Mouse (Mus musculus) splenic B cell, adult 2 months (primary cell): ENCODE measurements around the gene Dctn1.

ENCODE experiments used
- DNase-seq: peaks from one replicate; pipeline ENCODE4 v3.0.0-alpha.2; 2011; ENCODE audit warnings: low read depth, low spot score
- H3K27me3 ChIP-seq: 2 replicates; pipeline ENCODE4 v1.6.1; 2012; ENCODE audit warnings: mild to moderate bottlenecking, low read length, moderate library complexity, mixed read lengths; ENCODE audit not compliant: control insufficient read depth, poor library complexity, insufficient read depth, severe bottlenecking
- H3K36me3 ChIP-seq: 2 replicates; pipeline ENCODE4 v1.6.1; 2012; ENCODE audit warnings: mild to moderate bottlenecking, low read length, moderate library complexity, mixed read lengths; ENCODE audit not compliant: control insufficient read depth, poor library complexity, insufficient read depth, severe bottlenecking

Dctn1 gene

DNA sequence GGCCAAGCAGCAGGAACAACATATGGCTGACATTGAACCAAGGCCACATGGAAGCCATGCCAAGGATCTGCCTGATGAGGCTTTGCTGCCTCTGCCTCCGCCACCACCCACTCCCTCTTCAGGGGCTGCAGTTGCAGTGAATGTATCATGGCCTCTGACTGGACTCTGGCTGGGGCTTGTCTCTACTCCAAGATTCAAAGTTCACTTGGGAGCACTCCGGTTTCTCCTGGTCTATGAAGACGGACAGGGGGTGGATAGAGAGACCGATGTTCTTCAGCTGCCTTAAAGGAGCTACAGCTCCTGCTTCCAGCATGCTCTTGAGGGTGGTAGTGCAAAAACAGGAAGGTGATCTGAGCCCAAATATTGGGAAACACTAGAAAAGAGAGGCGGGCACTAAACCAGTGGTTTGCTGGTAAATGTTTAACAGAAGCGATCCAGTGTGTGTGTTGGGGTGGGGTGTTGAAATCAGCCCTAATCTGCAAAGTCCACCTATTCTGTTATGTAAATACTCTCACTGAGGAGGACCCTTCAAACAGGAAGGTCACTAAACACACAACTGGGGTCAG is 34.2 kb upstream of the Dctn1 start:
- H3K27me3 ChIP-seq = peaks cover 2% of the 10 kb centered on the region; the same call in 1 of the 2 replicates
- no peak for DNase-seq
- no peaks in the 10 kb centered on the region for H3K36me3 ChIP-seq

DNA sequence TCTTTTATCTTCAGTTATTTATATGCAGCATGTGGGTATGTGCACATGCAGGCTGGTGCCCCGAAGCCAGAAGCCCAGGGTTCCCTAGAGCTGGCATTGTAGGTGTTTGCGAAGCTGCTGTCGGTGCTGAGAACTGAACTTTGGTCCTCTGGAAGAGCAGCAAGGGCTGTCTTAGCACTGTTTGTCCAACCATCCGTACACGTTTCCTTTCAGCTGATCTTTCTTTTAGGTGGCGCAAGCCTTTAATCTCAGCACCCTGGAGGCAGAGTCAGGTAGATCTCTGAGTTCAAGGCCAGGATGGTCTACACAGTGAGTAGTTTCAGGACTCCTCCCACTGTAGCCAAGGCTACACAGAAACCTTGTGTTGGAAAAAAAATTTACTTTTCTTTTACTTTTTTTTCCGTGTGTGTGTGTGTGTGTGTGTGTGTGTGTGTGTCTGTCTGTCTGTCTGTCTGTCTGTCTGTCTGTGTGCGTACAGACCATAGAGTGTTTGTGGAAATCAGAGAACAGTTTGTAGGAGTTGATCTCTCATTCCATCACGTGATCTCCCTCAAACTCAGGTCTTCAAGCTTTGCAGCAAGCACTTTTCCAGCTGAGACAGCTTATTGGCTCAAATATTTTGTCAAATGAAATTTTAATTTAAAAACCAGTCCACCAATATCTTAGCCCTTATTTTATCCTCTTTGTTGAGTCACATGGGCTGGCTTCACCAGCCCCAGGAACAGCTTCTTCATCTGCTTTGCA is 33.4 kb upstream of the Dctn1 start:
- Histone ChIP-seq H3K27me3 (peaks cover 2% of the 10 kb centered on the region; the same call in 1 of the 2 replicates), H3K36me3 (no peaks in the 10 kb centered on the region)
- DNase-seq = no peak

DNA sequence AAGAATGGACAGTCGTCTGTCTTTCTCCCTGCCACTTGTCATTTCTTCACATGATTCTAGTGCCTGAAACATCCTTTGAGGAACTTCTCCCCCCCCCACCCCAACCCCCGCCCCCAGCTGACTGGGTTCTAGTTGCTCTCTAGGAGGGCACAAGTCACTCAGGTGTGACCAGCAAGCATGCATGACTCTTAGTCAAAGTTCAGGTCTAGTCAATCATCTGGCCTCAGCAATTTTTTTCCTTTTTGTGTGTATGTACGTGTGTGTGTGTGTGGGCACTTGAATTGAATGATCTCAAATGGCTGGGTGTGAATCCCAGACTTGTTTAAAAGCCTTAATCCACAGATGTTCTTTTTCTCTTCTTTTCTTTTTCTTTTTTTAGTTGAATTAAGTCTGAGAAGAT is 31.5 kb upstream of the Dctn1 start:
- H3K36me3 ChIP-seq = no peaks in the 10 kb centered on the region

DNA sequence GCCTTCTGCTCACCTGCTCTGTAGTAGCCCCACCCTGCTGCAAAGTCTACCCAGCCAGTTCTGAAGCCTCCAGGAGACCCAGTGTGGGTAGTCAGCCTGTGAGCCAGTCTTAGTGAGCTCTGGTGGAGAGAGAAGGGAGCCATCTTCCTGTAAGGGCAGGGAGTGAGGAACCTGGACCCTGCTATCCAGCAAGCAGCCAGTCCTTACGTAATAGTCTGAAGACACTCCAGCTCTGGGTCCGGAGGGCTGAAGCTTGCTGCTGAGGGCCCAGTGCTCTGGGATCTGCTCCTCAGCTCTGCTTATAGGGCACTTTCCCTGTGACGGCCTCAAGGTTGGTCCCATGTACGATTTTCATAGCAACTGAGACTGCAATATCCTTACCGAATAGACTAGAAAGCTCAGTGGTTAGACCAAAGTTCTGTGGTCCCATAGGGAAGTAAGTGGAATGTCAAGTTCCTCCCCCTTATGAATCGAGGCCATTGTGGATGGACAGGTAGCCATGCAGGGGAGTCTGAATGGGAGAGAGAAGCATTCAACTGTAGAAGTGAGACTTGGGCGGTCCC is 30.7 kb upstream of the Dctn1 start, which contains the start of gene Rtkn:
Gene Rtkn (plus strand): TSS at position 513 of the 563 bp plus-strand sequence.
- Histone ChIP-seq H3K36me3 (no peaks in the 10 kb centered on the region), H3K27me3 (peaks cover 2% of the 10 kb centered on the region)
- no peak for DNase-seq

More for the DNA sequence above, 31.5 kb upstream of the Dctn1 start:
- DNase-seq = no peak
- H3K27me3 ChIP-seq = peaks cover 2% of the 10 kb centered on the region

DNA sequence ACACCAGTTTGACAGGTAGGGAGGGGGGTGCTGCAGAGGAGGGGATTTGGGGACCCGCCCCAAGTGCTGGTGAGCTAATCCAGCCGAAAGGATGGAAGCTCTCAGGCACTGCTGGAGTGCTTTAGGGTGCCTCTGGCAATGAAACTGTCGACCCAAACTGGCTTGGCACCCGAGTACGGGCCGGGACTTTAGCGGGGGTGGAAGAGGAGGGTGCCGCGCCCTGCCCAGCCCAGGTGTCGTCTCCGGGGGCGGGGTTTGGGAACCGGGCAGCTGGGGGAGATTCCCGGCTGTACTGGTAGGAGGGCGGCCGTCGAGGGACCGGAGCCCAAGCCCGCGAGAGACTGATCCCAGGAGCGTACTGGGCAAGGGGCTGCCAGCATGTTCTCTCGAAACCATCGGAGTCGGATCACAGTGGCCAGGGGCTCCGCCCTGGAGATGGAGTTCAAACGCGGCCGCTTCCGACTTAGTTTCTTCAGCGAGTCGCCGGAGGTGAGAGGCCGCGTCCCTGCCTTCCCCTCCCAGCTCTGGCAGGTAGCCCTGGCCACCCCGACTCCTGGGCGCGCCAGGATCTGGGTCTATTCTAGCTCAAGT is 30.1 kb upstream of the Dctn1 start:
- DNase-seq = no peak
- H3K27me3 ChIP-seq = peaks cover 2% of the 10 kb centered on the region
- no peaks in the 10 kb centered on the region for H3K36me3 ChIP-seq

DNA sequence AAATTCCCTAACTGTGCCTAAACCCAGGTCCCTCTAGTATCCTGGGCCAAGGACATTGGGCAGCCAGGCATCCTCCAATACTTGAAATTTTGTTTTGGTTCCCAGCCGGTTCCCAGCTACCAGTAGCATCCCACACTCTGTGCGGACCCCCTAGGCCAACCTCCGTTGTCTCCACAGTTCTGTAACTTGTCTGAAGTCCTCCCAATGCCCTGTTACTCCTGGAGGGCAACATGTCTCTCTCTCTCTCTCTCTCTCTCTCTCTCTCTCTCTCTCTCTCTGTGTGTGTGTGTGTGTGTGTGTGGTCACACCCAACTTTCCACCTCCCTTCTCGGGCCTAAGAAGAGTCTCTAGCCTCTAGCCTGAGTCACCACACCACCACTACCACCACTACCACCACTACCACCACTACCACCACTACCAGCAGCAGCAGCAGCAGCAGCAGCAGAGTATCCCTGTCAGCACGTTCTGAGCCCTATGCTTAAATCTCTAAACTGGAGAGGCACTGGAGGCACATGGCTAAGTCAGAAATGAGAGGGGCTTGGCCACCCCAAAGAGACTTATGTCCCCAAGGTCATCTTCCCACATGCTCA is 29.3 kb upstream of the Dctn1 start:
- Histone ChIP-seq H3K27me3 (peaks cover 2% of the 10 kb centered on the region), H3K36me3 (no peaks in the 10 kb centered on the region)
- DNase-seq = no peak

DNA sequence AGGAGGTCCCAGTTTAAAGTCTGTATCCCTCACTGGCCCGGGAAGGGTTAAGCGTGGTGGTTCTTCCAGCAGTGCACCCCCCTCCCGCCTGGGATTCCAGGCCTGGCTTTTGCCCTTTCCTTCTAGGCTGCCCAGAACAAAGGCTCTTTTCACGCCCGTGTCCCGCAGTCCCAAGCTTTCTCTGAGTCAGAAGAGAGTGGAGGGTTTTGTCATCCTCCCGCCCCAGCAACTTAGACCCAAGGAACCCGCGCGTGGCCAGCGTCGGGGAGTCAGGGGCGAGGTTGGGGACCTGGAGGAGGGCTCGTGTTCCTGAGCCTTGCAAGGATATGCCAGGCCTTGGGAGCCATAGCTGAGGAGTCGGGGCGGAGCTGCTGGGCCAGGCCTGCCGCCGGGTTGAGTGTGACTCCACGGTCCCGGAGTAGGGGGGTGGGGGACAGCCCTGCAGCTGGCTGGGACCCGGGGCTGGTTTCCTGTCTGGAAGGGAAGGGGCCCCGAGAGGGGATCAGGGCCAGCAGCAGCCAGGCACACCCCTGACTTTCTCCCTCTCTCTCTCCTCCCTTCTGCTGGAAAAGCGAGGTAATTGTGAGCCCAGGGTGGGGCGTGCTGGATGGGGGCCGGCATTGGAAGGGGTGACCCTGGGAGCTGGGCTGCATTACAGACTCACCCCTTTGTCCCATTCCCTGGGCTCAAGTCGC is 28.7 kb upstream of the Dctn1 start:
- DNase-seq = no peak
- H3K36me3 ChIP-seq = no peaks in the 10 kb centered on the region
- peaks cover 2% of the 10 kb centered on the region for H3K27me3 ChIP-seq

DNA sequence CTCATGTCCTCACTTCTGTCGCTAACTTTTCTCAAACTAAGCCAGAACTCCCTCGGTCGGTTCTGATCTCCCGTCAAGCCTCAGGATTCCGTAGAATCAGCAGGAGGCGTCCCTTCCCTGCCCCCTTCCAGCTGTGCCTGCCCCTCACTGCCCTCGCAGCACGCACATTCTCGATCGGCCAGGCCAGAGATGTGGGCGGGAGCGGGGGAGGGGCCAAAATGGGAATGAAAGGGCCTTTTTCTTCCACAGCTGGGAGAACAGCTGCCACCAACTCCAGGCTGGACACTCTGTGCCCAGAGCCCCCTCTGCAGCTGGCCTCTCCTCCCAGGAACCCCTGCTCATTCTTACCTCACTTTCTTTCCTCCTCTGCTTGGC is 28.2 kb upstream of the Dctn1 start:
- no peak for DNase-seq
- Histone ChIP-seq H3K27me3 (peaks cover 2% of the 10 kb centered on the region), H3K36me3 (no peaks in the 10 kb centered on the region)

DNA sequence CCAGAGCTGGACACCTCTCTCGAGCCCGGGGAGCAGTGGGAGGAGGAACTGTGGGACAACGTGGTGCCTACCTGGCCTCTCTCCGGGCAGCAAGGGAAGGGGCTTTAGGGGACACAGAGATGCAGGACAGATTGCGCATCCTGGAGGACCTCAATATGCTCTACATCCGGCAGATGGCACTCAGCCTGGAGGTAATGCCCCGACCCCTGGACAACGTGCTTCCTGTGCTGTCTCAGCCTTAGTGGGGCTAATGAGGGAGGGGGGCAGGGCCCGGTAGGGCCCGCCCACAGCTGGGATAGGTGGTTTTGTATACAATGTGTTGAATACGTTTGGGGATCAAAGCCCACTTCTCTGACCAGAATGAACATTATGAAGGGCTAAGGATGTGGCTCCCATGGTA is 27.7 kb upstream of the Dctn1 start:
- no peak for DNase-seq
- H3K27me3 ChIP-seq = peaks cover 2% of the 10 kb centered on the region

DNA sequence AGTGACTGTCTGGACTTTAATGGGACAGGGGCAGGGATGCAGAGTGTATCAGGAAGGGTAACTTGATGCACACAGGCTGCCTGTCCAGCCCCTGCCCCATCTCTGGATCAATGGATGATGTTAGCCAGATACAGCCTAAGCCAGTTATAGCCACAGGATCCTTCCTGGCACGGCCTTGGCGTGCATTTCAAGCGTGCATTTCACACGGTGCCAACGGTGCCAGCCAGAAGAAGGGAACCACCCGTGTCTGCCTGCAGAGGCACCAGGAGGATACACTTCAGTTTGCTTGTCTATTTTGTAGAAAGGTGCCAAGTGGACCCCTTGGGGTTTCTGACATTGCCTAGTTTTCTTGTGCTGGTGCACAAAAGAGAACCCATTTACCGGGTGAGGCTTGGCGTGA is 25.7 kb upstream of the Dctn1 start:
- H3K27me3 ChIP-seq = peaks cover 2% of the 10 kb centered on the region
- H3K36me3 ChIP-seq = no peaks in the 10 kb centered on the region
- DNase-seq = no peak

More for the DNA sequence above, 27.7 kb upstream of the Dctn1 start:
- no peaks in the 10 kb centered on the region for H3K36me3 ChIP-seq

DNA sequence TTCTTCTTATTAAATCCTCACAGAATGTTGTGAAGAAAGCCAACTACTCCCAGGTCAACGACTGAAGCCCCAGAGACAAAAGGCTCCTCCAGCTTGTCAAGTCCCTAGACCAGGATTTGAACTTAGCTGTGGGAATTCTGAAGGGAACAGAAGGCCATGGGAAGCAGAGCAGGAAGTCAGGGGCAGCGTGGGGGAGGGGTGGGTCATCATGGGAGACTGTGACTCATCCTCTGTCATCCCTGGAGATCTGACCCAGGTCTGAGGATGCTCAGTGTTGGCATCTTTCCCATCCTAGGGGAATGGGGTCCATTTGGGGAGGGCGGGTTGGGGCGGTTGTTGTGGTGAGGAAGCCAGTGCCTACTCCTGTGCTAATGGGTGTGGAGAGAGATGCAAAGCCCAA is 24.1 kb upstream of the Dctn1 start:
- no peak for DNase-seq
- Histone ChIP-seq H3K36me3 (no peaks in the 10 kb centered on the region), H3K27me3 (no peaks in the 10 kb centered on the region; the same call in 1 of the 2 replicates)

DNA sequence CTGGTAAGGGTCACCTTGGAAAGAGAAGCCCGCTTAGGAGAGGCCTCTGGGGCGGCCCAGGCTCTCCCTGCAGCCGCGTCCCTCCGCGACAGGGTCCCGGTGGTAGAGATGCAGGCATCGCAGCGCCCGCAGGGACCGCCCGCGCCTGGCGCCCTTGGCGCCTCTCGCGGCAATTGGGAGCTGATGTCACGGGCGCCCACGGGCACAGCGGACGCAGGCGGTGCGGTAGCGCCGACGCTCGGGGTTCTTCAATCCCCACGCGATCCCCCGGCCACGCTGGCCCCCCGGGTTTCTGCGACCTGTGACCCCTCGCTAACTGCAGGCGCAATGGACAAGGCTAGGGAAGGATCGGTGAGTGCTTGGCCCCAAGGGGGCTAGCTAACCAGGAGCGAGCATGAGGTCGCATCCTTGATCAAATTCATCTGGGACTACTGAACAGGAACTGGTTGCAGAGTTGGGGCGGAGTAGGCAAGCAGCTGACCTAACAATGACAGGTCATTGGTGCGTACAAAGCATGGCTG is 23.4 kb upstream of the Dctn1 start:
- no peaks in the 10 kb centered on the region for H3K36me3 ChIP-seq
- no peaks in the 10 kb centered on the region; the same call in 1 of the 2 replicates for H3K27me3 ChIP-seq
- no peak for DNase-seq

DNA sequence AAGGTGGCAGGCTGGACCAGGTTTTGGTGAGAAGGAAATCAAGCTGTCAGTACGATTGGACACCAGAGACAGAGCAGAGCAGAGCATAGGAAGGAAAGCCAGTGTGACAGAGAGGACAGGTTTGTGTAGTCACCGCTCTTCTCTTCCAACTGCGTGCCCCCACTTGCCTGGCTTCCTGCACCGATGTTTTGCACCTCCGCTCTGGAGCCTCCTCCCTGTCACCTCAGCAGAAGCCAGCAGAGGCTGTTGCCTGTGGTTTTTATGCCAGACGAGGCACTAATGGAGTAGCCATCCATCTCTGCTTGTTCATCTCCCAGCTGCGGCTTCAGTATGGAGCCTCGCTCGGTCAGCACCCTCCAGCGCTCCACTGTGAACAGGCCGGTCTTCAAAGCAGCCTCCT is 22.8 kb upstream of the Dctn1 start:
- no peak for DNase-seq
- no peaks in the 10 kb centered on the region; the same call in 1 of the 2 replicates for H3K27me3 ChIP-seq
- no peaks in the 10 kb centered on the region for H3K36me3 ChIP-seq

DNA sequence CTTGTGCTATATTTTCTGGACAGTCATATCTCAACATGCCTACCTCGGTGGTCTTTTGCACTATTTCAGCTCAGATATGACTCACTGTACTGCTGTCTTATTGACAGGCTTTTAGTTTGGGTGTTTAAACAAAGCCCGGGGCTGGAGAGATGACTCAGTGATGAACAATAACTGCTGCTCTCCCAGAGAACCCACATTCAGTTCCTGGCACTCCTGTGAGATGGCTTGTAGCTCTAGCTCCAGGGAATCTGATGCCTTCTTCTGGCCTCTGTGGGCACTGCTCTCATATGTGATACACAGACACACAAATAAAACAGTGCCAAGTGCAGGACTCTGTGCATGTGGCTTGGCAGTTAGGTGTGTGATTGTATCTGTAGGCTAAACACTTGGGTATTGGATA is 20.5 kb upstream of the Dctn1 start:
- H3K27me3 ChIP-seq = no peaks in the 10 kb centered on the region

More for the DNA sequence above, 20.5 kb upstream of the Dctn1 start:
- no peaks in the 10 kb centered on the region for H3K36me3 ChIP-seq
- DNase-seq = no peak
